Mouse (Mus musculus): Measurements from ENCODE around the gene Cylc1. TPM values are rescaled to one million over a fixed set of nuclear protein-coding genes. Genes with fewer than 3 reads are reported as not detected.

Cylc1 gene
- polyA plus RNA-seq (2012; rRNA removed), result not detected in 2 replicates

GRCm38 (mm10) chrX:111110118-111110517 is at the start of gene Cylc1:
TSS of gene Cylc1 (plus strand) at chrX:111110418.
- no peak for DNase-seq (ENCODE audit: low read depth)

- no peak for DNase-seq (ENCODE audit: low read depth)
Measured at GRCm38 (mm10) chrX:111078680-111079079, 31.5 kb upstream of the Cylc1 start.

GRCm38 (mm10) chrX:111168040-111168439 is 57.8 kb downstream of the Cylc1 start, which contains the start of gene Gm10112:
TSS of gene Gm10112 (plus strand) at chrX:111168340.
- no peak for DNase-seq (ENCODE audit: low read depth)

Other genes with a start within 250 kb of the Cylc1 start
- not detected in 2 replicates for gene Gm10112, start 57.9 kb downstream of the Cylc1 start, polyA plus RNA-seq (2012; rRNA removed)